Mouse (Mus musculus) midbrain, postnatal 0 days (tissue): ENCODE data around the gene Ndufaf1. TPM values are rescaled to one million over a fixed set of nuclear protein-coding genes. Genes with fewer than 3 reads are reported as not detected.
"Not testable (repeated sequence)": the region's sequence is repeated elsewhere in the genome, so short reads cannot be mapped to it uniquely, and the experiment has no call there.

Experiments
- ATAC-seq: fragments of 200-750 bp; cut with Nextera tagmentation; 2 replicates; pipeline ENCODE4 v1.8.0; 2017; ENCODE audit warnings: moderate number of reproducible peaks, mild to moderate bottlenecking, moderate TSS enrichment, moderate library complexity; ENCODE audit not compliant: low FRiP score
- DNase-seq: peaks from one replicate; pipeline ENCODE4 v3.0.0-alpha.2; 2015; ENCODE audit warnings: low spot score
- H3K27ac ChIP-seq: fragments of 300-500 bp; sonication (generic); 2 replicates; pipeline ENCODE4 v1.5.1; 2014; ENCODE audit warnings: low read depth, mild to moderate bottlenecking, low read length, mixed read lengths
- H3K27me3 ChIP-seq: fragments of 300-500 bp; sonication (generic); 2 replicates; pipeline ENCODE4 v1.6.1; 2014; ENCODE audit warnings: low read length, control low read depth, mixed read lengths; ENCODE audit not compliant: insufficient read depth
- H3K36me3 ChIP-seq: fragments of 300-500 bp; sonication (generic); 2 replicates; pipeline ENCODE4 v1.6.1; 2014; ENCODE audit warnings: low read length, control low read depth, mixed read lengths; ENCODE audit not compliant: insufficient read depth
- H3K4me1 ChIP-seq: fragments of 300-500 bp; sonication (generic); 2 replicates; pipeline ENCODE4 v1.6.1; 2014; ENCODE audit warnings: mild to moderate bottlenecking, control low read depth, antibody characterized with exemption, low read length, mixed read lengths; ENCODE audit not compliant: insufficient read depth
- H3K4me2 ChIP-seq: fragments of 300-500 bp; sonication (generic); 2 replicates; pipeline ENCODE4 v1.6.1; 2014; ENCODE audit warnings: low read depth, mild to moderate bottlenecking, low read length, mixed read lengths; ENCODE audit not compliant: poor library complexity, severe bottlenecking
- H3K4me3 ChIP-seq: fragments of 300-500 bp; sonication (generic); 2 replicates; pipeline ENCODE4 v1.5.1; 2014; ENCODE audit warnings: low read depth, mild to moderate bottlenecking, low read length, moderate library complexity
- H3K9ac ChIP-seq: fragments of 300-500 bp; sonication (generic); replicated peaks from 2 replicates; pipeline ENCODE4 v1.6.1; 2014; ENCODE audit warnings: mild to moderate bottlenecking, low read length, moderate library complexity, mixed read lengths; ENCODE audit not compliant: poor library complexity, severe bottlenecking
- H3K9me3 ChIP-seq: fragments of 300-500 bp; sonication (generic); 2 replicates; pipeline ENCODE4 v1.6.1; 2016; ENCODE audit warnings: low read length, control low read depth
- CTCF ChIP-seq: IDR thresholded peaks from 2 replicates; pipeline ENCODE4 v1.5.1; 2016; ENCODE audit warnings: antibody characterized with exemption, mild to moderate bottlenecking
- WGBS: fragments of 180-500 bp; shearing (Covaris S2); extraction: QIAGEN DNeasy Blood & Tissue Kit; methylation state at CpG from one replicate; pipeline ENCODE4 v1.1.7; 2014; 5-methylcytosine and 5-hydroxymethylcytosine counted together
- polyA plus RNA-seq: library from polyadenylated mRNA; unstranded; fragments of >200 nt; fragmentation: Nextera tagmentation; extraction: Ambion mirVana; gene quantifications from 2 replicates; pipeline ENCODE4 v1.2.1, GENCODE M21; 2015
- total RNA-seq: library from RNA; depleted of rRNA; stranded (reverse); fragments of >200 nt; gene quantifications from 2 replicates; pipeline ENCODE4 v1.2.3, GENCODE M21; 2014

The Ndufaf1 gene
- total and polyA plus RNA-seq, 2 experiments from 2014 or later: 17.6 to 43.6 TPM

- no peaks in the 10 kb centered on the region for H3K4me1 ChIP-seq
- DNase-seq: peak; percentile 92
- H3K4me2 ChIP-seq: peak within 1 kb of the TSS; percentile 83
- no peaks in the 10 kb centered on the region for H3K36me3 ChIP-seq
- peak within 1 kb of the TSS; percentile 100 for H3K4me3 ChIP-seq
- no peak for TF ChIP-seq CTCF
- peak within 1 kb of the TSS; percentile 97 for H3K9ac ChIP-seq
- H3K9me3 ChIP-seq: no peaks in the 10 kb centered on the region
- H3K27me3 ChIP-seq: no peaks in the 10 kb centered on the region
- 2% methylated on average over 35 of the region's 58 CpGs for WGBS
- peak within 1 kb of the TSS; percentile 68 for H3K27ac ChIP-seq
- peak; percentile 96 for ATAC-seq
Observed at GRCm38 (mm10) chr2:119674525-119675214, 12.0 kb upstream of the Ndufaf1 start, which contains the start of gene Rtf1. TSS of gene Rtf1 (plus strand) at chr2:119675068.

- Histone ChIP-seq H3K9ac (no peak overlapping the region), H3K4me2 (no peak overlapping the region), H3K4me1 (no peaks in the 10 kb centered on the region), H3K9me3 (no peaks in the 10 kb centered on the region), H3K27ac (no peak overlapping the region), H3K4me3 (no peak overlapping the region), H3K27me3 (no peaks in the 10 kb centered on the region), H3K36me3 (no peaks in the 10 kb centered on the region)
- 17% methylated on average over 7 of the region's 7 CpGs for WGBS
- DNase-seq (no peak), ATAC-seq (no peak)
- TF ChIP-seq CTCF: peak; percentile 55
Observed at GRCm38 (mm10) chr2:119669010-119669409, 6.4 kb upstream of the Ndufaf1 start.

- H3K4me2 ChIP-seq, DNase-seq, H3K27me3 ChIP-seq, H3K36me3 ChIP-seq, ATAC-seq, H3K9me3 ChIP-seq, H3K9ac ChIP-seq, H3K4me1 ChIP-seq, H3K4me3 ChIP-seq, H3K27ac ChIP-seq: not testable (repeated sequence)
- WGBS: 84% methylated on average over 20 of the region's 23 CpGs
Observed at GRCm38 (mm10) chr2:119665744-119666143, 3.1 kb upstream of the Ndufaf1 start.

- no peak for ATAC-seq
- no peaks in the 10 kb centered on the region for H3K4me1 ChIP-seq
- 90% methylated on average over 5 of the region's 5 CpGs for WGBS
- H3K27ac ChIP-seq: no peak overlapping the region
- H3K36me3 ChIP-seq: peaks cover 7% of the 10 kb centered on the region; the same call in 1 of the 2 replicates
- no peak for TF ChIP-seq CTCF
- no peaks in the 10 kb centered on the region for H3K27me3 ChIP-seq
- no peaks in the 10 kb centered on the region for H3K9me3 ChIP-seq
- no peak overlapping the region for H3K9ac ChIP-seq
- no peak overlapping the region for H3K4me2 ChIP-seq
- no peak overlapping the region for H3K4me3 ChIP-seq
- no peak for DNase-seq
Observed at GRCm38 (mm10) chr2:119644254-119644653, 18.4 kb downstream of the Ndufaf1 start.

- no peak for ATAC-seq
Observed at GRCm38 (mm10) chr2:119641214-119641912, 21.3 kb downstream of the Ndufaf1 start.

GRCm38 (mm10) chr2:119636781-119637180 is 25.8 kb downstream of the Ndufaf1 start:
- Histone ChIP-seq H3K27ac (no peak overlapping the region), H3K9me3 (no peaks in the 10 kb centered on the region), H3K4me2 (no peak overlapping the region), H3K36me3 (no peaks in the 10 kb centered on the region), H3K4me3 (no peak overlapping the region), H3K9ac (no peak overlapping the region), H3K27me3 (no peaks in the 10 kb centered on the region), H3K4me1 (no peaks in the 10 kb centered on the region)
- peak; percentile 10; the same call in 1 of the 2 replicates for TF ChIP-seq CTCF
- DNase-seq (peak; percentile 24), ATAC-seq (no peak)
- 76% methylated on average over 1 of the region's 1 CpGs for WGBS

More at GRCm38 (mm10) chr2:119641214-119641912, 21.3 kb downstream of the Ndufaf1 start:
- no peaks in the 10 kb centered on the region for H3K4me1 ChIP-seq
- no peaks in the 10 kb centered on the region for H3K9me3 ChIP-seq
- 0 out of 2 replicates have a peak, but pooled peaks cover 2% of the 10 kb centered on the region for H3K36me3 ChIP-seq
- WGBS: 97% methylated on average over 5 of the region's 5 CpGs
- no peak overlapping the region for H3K27ac ChIP-seq
- H3K4me3 ChIP-seq: no peak overlapping the region
- TF ChIP-seq CTCF: no peak
- no peaks in the 10 kb centered on the region for H3K27me3 ChIP-seq
- no peak for DNase-seq
- H3K9ac ChIP-seq: no peak overlapping the region
- H3K4me2 ChIP-seq: no peak overlapping the region
